Mouse (Mus musculus) activated CD4-positive, CD25-positive, alpha-beta regulatory T cell, adult 9 weeks (primary cell): ENCODE measurements around the gene Uhrf1. TPM values are rescaled to one million over a fixed set of nuclear protein-coding genes. Genes with fewer than 3 reads are reported as not detected.

Experiments
- polyA plus RNA-seq: library from polyadenylated mRNA; unstranded; fragments of 100-300 nt; shearing (Covaris generic); gene quantifications from one replicate; pipeline ENCODE4 v1.2.1, GENCODE M21; 2017

The Uhrf1 gene
- polyA plus RNA-seq = 25.1 TPM

DNA sequence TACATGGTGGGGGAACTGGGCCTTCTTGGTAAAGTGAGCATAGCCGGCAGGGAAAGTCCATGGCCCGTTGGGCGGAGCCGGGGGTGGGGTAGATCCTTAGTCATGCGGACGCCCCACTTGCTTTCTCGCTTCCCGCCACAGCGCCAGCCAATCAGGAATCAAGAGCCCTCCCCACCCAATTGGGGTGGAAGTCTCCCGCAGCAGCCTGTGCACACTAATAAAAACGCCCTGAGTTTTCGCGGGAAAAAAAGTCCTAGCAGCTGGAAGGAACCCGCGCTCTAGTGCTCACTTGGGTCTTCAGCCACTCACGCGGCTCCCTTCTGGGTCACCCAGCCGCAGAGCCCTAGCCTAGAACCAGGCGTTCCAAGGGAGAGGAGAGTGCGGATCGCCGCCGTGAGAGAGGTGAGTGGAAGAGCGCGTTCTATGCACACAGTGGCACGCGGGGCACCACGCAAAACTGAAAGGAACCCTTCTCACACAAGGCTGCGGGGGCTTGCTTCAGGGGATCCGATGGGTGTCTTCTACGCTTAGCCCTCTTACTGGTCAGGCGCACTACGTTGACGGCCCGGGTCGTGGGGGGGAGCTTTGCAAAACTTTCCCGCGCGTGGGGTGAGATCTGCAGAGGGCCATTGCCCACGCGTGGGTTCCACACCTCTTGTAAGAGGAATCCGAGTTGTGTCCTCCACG is at the start of gene Uhrf1:
TSS of gene Uhrf1 (plus strand) at position 162 of the 687 bp plus-strand sequence.

DNA sequence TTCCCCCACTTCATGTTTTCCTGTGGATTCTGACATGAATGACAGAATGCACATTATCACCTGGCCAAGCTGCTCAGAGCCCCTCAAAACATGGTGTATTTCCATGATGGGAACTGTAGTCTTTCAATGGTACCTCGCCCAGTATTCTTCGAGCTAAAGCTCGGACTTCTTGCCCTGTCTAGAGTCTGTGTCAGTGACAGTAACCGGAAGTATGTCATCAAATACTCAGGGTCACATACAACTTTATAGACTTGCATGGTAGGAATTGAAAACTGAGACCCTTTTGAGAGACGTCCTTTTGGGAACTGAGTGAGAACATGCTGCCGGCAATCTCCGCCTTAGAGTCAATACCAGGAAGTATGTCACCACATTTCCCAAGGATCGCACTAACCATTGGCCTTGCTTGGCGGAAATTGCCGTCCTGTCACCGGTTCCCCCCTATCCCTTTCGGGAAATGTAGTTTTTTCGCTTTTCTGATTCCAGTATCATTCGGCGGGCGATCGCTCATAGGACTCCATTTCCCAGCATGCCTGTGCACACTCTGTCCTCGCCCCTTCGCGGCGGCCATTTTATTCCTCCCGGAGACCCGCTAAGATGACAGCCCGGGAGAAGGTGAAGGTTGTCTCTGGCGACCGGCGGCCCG is 46.8 kb upstream of the Uhrf1 start, which contains the start of gene Fem1a:
TSS of gene Fem1a (plus strand) at position 572 of the 643 bp plus-strand sequence.

DNA sequence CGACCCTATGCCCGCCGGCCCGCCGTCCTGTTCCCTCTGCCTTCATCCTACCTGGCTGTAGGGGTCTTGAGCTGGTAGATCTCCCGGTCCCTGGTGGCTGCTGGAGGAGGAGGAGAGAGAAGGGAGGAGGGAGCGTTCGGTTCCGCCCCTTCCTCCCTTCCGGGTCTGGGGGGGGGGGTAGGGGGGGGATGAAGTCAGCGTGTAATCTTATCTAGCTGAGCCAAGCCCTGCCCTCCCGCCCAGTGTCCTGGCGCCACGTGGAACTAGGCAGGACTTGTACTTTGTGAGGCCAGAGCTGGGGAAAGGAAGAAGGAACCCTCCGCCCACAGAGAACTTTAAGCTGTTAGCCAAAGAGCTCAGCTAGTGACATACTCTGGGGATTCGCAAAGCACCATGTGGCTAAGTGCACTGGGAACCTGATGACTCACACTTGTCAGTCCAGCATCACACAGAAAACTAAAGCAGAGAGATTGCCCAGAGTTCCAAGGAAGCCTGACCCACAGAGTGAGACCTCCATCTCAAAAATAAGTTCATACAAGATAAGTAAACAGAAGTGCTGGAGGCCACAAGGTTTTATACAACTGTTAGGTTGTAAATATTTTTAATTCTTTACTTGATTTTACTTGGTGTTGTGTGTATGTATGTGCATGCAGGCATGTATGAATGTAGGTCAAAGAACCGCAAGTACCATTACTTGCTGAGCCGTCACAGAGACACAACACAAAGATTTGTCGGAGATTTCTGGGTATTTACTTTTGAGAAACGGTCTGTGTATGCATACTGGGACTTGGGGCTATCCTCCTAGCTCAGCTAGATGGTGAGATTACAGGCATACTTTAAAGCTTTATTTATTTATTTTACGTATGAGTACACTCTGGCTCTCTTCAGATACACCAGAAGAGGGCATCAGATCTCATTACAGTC is 26.2 kb upstream of the Uhrf1 start, which contains the start of gene Ticam1:
TSS of gene Ticam1 (minus strand) at position 144 of the 924 bp plus-strand sequence.

DNA sequence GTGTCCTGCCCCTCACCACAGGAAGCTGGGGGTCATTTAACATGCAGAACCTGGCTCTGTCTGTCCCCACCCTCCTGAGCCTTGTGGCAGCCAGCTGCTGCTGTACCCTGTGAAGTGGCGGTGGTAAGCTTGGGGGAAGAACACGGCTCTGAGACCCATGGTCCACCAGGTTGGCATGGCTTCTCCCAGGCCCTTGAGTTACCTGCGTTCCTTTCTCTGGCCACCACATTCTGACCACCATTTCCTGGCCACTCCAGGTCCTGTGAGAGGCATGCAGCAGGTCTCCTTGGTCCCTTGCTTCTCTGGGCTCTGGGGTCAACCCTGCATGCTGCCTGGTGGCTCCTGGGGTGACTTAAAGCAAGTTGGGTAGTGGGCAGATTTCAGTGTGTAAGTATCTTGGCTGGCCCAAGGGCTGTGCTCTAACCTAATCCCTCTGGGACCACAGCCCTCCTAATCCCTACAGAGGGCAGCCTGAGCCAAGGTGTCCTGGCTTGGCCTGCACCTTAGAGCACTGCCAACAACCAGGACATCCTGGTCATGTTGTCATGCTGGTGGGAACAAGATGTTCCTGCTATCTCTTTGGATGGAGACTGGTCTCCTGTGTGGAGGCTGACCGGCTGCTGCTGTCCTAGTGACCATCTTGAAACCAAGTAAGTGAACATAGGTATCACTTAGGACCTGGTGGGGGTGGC is 10.4 kb upstream of the Uhrf1 start, which contains the start of gene Plin3:
TSS of gene Plin3 (minus strand) at position 343 of the 692 bp plus-strand sequence.

DNA sequence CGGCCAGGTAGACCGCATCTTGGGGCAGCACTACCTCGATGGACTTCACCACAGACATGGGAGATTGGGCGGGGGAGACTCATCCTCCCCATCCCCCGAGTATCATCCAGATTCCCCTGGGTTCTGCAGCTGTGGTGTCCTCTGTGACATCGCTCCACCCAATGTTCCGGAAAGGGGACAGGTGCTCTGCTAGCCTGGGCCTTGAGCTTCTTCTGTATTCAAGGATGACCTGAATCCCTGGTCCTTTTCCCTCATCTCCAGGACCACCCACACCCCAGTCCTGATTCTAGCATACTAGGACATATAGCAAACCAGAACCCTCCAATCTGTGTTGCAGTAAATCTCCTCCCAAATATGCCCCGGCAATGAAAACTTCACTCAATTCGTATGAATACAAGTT is 2.9 kb upstream of the Uhrf1 start, which contains the start of gene Arrdc5:
TSS of gene Arrdc5 (minus strand) at position 101 of the 400 bp plus-strand sequence.

DNA sequence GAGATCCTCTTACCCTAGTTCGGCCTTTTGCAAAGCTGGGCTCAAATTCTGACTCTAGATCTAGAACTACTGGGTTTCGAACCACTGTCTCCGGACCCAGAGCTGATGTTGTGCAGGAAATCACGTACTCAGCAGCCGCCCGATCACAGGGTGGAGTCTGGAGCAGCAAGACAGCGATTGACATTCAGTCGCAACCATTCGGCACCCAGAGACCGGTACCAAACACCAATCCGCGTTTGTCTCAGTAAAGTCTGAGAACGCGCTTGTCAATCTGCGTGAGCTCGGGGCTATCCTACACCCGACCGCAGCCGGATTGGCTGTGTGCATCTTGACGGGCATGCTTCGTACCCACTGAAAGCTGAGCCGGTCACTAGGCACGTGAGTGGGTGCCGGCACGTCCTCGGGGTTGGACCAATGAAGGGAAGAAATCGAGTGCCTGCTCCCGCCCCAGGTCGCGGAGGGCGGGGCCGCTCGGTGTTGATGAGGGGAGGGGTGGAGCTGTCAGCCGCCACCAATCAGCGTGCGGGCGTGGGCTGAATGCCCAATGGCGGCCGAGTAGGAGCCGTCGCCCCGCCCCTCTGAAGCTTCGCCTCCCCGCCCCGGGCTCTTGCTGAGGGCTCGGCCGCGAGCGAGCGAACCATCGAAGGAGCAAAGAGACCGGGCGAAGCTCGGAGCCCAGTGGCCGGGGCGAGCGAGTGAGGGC is 22.5 kb downstream of the Uhrf1 start, which contains the start of gene Kdm4b:
TSS of gene Kdm4b (plus strand) at position 613 of the 703 bp plus-strand sequence.

Other genes starting within 250 kb of the Uhrf1 start
- 75.5 TPM for gene Ubxn6, start 228.3 kb upstream of the Uhrf1 start, polyA plus RNA-seq
- 139 TPM for gene Hdgfl2, start 223.7 kb upstream of the Uhrf1 start, polyA plus RNA-seq
- gene Plin4, start 193.5 kb upstream of the Uhrf1 start, polyA plus RNA-seq = not detected
- gene Plin5, start 185.7 kb upstream of the Uhrf1 start, polyA plus RNA-seq = not detected
- gene Lrg1, start 181.3 kb upstream of the Uhrf1 start, polyA plus RNA-seq = not detected
- gene Sema6b, start 163.0 kb upstream of the Uhrf1 start, polyA plus RNA-seq = not detected
- gene Tnfaip8l1, start 140.8 kb upstream of the Uhrf1 start, polyA plus RNA-seq = 34.1 TPM
- gene Mydgf, start 119.4 kb upstream of the Uhrf1 start, polyA plus RNA-seq = 60.7 TPM
- 40.5 TPM for gene Dpp9, start 84.4 kb upstream of the Uhrf1 start, polyA plus RNA-seq
- gene Fem1a, start 46.5 kb upstream of the Uhrf1 start, polyA plus RNA-seq = 3.4 TPM
- gene Ticam1, start 26.5 kb upstream of the Uhrf1 start, polyA plus RNA-seq = 8.1 TPM
- 40.9 TPM for gene Plin3, start 10.4 kb upstream of the Uhrf1 start, polyA plus RNA-seq
- not detected for gene Arrdc5, start 3.0 kb upstream of the Uhrf1 start, polyA plus RNA-seq
- 15.9 TPM for gene Kdm4b, start 22.7 kb downstream of the Uhrf1 start, polyA plus RNA-seq
- gene Ptprs, start 173.2 kb downstream of the Uhrf1 start, polyA plus RNA-seq = 13.4 TPM
- not detected for gene Znrf4, start 209.1 kb downstream of the Uhrf1 start, polyA plus RNA-seq